8 mouse cellular contexts compared by ENCODE assay signal in genomic region chrX:109095245-109096242, GRCm38 (mm10). TPM values are rescaled to one million over a fixed set of nuclear protein-coding genes. Genes with fewer than 3 reads are reported as not detected.
DNase-seq lines count a peak whose midpoint lies in the region; ATAC-seq and TF ChIP-seq lines count a peak whose summit lies in the region.

Gene Sh3bgrl (plus strand): TSS chrX:109095365.

- WGBS in embryonic facial prominence, embryonic 10.5 days, result 18% methylated on average over 26 of the region's 26 CpGs
- 18% methylated on average over 26 of the region's 26 CpGs for WGBS in intestine, postnatal 0 days
- 21% methylated on average over 26 of the region's 26 CpGs for WGBS in limb, embryonic 11.5 days
- WGBS in midbrain, embryonic 13.5 days, result 18% methylated on average over 26 of the region's 26 CpGs

- ATAC-seq in intestine, postnatal 0 days, result peak; percentile 88
- ATAC-seq in limb, embryonic 11.5 days (ENCODE audit: insufficient number of reproducible peaks, low FRiP score, low TSS enrichment, low read depth), result peak; percentile 97
- ATAC-seq in midbrain, embryonic 13.5 days, result peak; percentile 98

- peak within 1 kb of the TSS; percentile 90 for H3K27ac ChIP-seq in embryonic facial prominence, embryonic 10.5 days (replicated peaks)
- peak within 1 kb of the TSS; percentile 68 for H3K27ac ChIP-seq in intestine, postnatal 0 days (ENCODE audit: low read depth, low read length)
- peak within 1 kb of the TSS; percentile 60; the same call in 1 of the 2 replicates for H3K27ac ChIP-seq in limb, embryonic 11.5 days (replicated peaks; ENCODE audit: low read depth, low read length)
- peak within 1 kb of the TSS; percentile 88 for H3K27ac ChIP-seq in midbrain, embryonic 13.5 days

- no peaks in the 10 kb centered on the region for H3K36me3 ChIP-seq in embryonic facial prominence, embryonic 10.5 days (replicated peaks)
- H3K36me3 ChIP-seq in intestine, postnatal 0 days (ENCODE audit: control insufficient read depth, insufficient read depth), result no peaks in the 10 kb centered on the region
- H3K36me3 ChIP-seq in limb, embryonic 11.5 days (ENCODE audit: control insufficient read depth, insufficient read depth, low read length), result no peaks in the 10 kb centered on the region
- no peaks in the 10 kb centered on the region for H3K36me3 ChIP-seq in midbrain, embryonic 13.5 days

- peak within 1 kb of the TSS; percentile 31; the same call in 1 of the 2 replicates for H3K9ac ChIP-seq in intestine, postnatal 0 days (ENCODE audit: low read depth, low read length)
- peak within 1 kb of the TSS; percentile 41 for H3K9ac ChIP-seq in limb, embryonic 11.5 days (ENCODE audit: low read length)
- peak within 1 kb of the TSS; percentile 67 for H3K9ac ChIP-seq in midbrain, embryonic 13.5 days (replicated peaks)

- no peaks in the 10 kb centered on the region for H3K4me1 ChIP-seq in embryonic facial prominence, embryonic 10.5 days
- no peaks in the 10 kb centered on the region for H3K4me1 ChIP-seq in intestine, postnatal 0 days (replicated peaks; ENCODE audit: control insufficient read depth, insufficient read depth, low read length)
- no peaks in the 10 kb centered on the region for H3K4me1 ChIP-seq in limb, embryonic 11.5 days (ENCODE audit: control insufficient read depth, insufficient read depth, low read length)
- no peaks in the 10 kb centered on the region; the same call in 1 of the 2 replicates for H3K4me1 ChIP-seq in midbrain, embryonic 13.5 days (replicated peaks)

- peak within 1 kb of the TSS; percentile 60 for H3K4me3 ChIP-seq in embryonic facial prominence, embryonic 10.5 days
- H3K4me3 ChIP-seq in intestine, postnatal 0 days (ENCODE audit: low read depth, low read length), result peak within 1 kb of the TSS; percentile 57
- H3K4me3 ChIP-seq in limb, embryonic 11.5 days (ENCODE audit: low read depth, low read length), result peak within 1 kb of the TSS; percentile 36
- peak within 1 kb of the TSS; percentile 52 for H3K4me3 ChIP-seq in midbrain, embryonic 13.5 days (replicated peaks)

- no peaks in the 10 kb centered on the region for H3K9me3 ChIP-seq in embryonic facial prominence, embryonic 10.5 days
- no peaks in the 10 kb centered on the region for H3K9me3 ChIP-seq in intestine, postnatal 0 days (ENCODE audit: control insufficient read depth)
- H3K9me3 ChIP-seq in limb, embryonic 11.5 days (ENCODE audit: control insufficient read depth, low read length), result no peaks in the 10 kb centered on the region
- H3K9me3 ChIP-seq in midbrain, embryonic 13.5 days, result no peaks in the 10 kb centered on the region

- no peak for TF ChIP-seq CTCF in intestine, postnatal 0 days (IDR thresholded peaks at IDR 0.05; ENCODE audit: low read depth)

- peak within 1 kb of the TSS; percentile 59 for H3K4me2 ChIP-seq in intestine, postnatal 0 days (replicated peaks; ENCODE audit: low read depth)
- peak within 1 kb of the TSS; percentile 40 for H3K4me2 ChIP-seq in limb, embryonic 11.5 days (ENCODE audit: low read depth, severe bottlenecking)
- H3K4me2 ChIP-seq in midbrain, embryonic 13.5 days (replicated peaks), result peak within 1 kb of the TSS; percentile 55

- no peaks in the 10 kb centered on the region for H3K27me3 ChIP-seq in embryonic facial prominence, embryonic 10.5 days (replicated peaks; ENCODE audit: low read depth, poor library complexity, severe bottlenecking)
- H3K27me3 ChIP-seq in intestine, postnatal 0 days (replicated peaks; ENCODE audit: control insufficient read depth, insufficient read depth, low read length), result no peaks in the 10 kb centered on the region
- H3K27me3 ChIP-seq in limb, embryonic 11.5 days (ENCODE audit: control insufficient read depth, insufficient read depth, low read length), result no peaks in the 10 kb centered on the region
- H3K27me3 ChIP-seq in midbrain, embryonic 13.5 days, result no peaks in the 10 kb centered on the region

- DNase-seq in layer of hippocampus, adult 11-12 months (ENCODE audit: low spot score), result peak; percentile 58
- no peak for DNase-seq in layer of hippocampus, adult 9-10 months (ENCODE audit: low spot score)
- DNase-seq in embryonic facial prominence, embryonic 10.5 days (ENCODE audit: low spot score), result peak; percentile 85
- DNase-seq in gonadal fat pad, adult 2 months (ENCODE audit: low read depth), result no peak
- DNase-seq in limb, embryonic 11.5 days (ENCODE audit: low spot score), result peak; percentile 79
- DNase-seq in spleen, adult 18-20 months, result peak; percentile 40 to 49

RNA-seq across cellular contexts. Expression of gene Sh3bgrl, which starts in this region (rescaled TPM):
- 137 and 147 TPM in 2 replicates for polyA plus RNA-seq in embryonic facial prominence, embryonic 10.5 days (2016; fragmentation: Nextera tagmentation; extraction: Ambion mirVana)
- 29.8 and 30.8 TPM in 2 replicates for polyA plus RNA-seq in gonadal fat pad, adult 2 months (2012; rRNA removed)
- 50.8 and 62.2 TPM in 2 replicates for polyA plus RNA-seq in intestine, postnatal 0 days (2015; fragmentation: Nextera tagmentation; extraction: Ambion mirVana)
- polyA plus RNA-seq in limb, embryonic 11.5 days (2014; fragmentation: Nextera tagmentation; extraction: Ambion mirVana), result 170 and 173 TPM in 2 replicates
- 210 and 247 TPM in 2 replicates for polyA plus RNA-seq in midbrain, embryonic 13.5 days (2015; fragmentation: Nextera tagmentation; extraction: Ambion mirVana)

Comparison
In these comparisons a context has a peak if more than half of its experiments do, and no peak if none do; other contexts are left out.
1. DNase-seq: peak in layer of hippocampus, adult 11-12 months (single experiment), embryonic facial prominence, embryonic 10.5 days (single experiment), limb, embryonic 11.5 days (single experiment) and spleen, adult 18-20 months (2 of 2); none in layer of hippocampus, adult 9-10 months (single experiment) and gonadal fat pad, adult 2 months (single experiment).
2. Peak in every context shown above with its lines, with median percentiles within 50 percentile points of each other: H3K27ac ChIP-seq, H3K4me3 ChIP-seq, ATAC-seq, H3K4me2 ChIP-seq and H3K9ac ChIP-seq.